Mouse (Mus musculus) lung, postnatal 0 days (tissue): ENCODE measurements at regions not wholly inside any gene's neighbourhood (a gene's known extent, or its start where the extent isn't known, plus 50 kb on each side); places are given as distances from the start of the nearest gene placed in this dataset.

Source experiments
- ATAC-seq: fragments of 200-750 bp; cut with Nextera tagmentation; 2 replicates; pipeline ENCODE4 v1.8.0; 2017; ENCODE audit warnings: moderate library complexity
- DNase-seq: peaks from one replicate; pipeline ENCODE4 v3.0.0-alpha.2; 2016; ENCODE audit warnings: low spot score
- H3K27ac ChIP-seq: fragments of 300-500 bp; sonication (generic); 2 replicates; pipeline ENCODE4 v1.5.1; 2014; ENCODE audit warnings: antibody characterized with exemption, mild to moderate bottlenecking, low read length, mixed read lengths
- H3K27me3 ChIP-seq: fragments of 300-500 bp; sonication (generic); replicated peaks from 2 replicates; pipeline ENCODE4 v1.6.1; 2014; ENCODE audit warnings: low read length, mixed read lengths; ENCODE audit not compliant: insufficient read depth
- H3K36me3 ChIP-seq: fragments of 300-500 bp; sonication (generic); 2 replicates; pipeline ENCODE4 v1.6.1; 2014; ENCODE audit warnings: low read length, mixed read lengths; ENCODE audit not compliant: insufficient read depth
- H3K4me1 ChIP-seq: fragments of 300-500 bp; sonication (generic); 2 replicates; pipeline ENCODE4 v1.6.1; 2014; ENCODE audit warnings: antibody characterized with exemption, low read depth, low read length, mixed read lengths; ENCODE audit not compliant: insufficient read depth
- H3K4me2 ChIP-seq: fragments of 300-500 bp; sonication (generic); replicated peaks from 2 replicates; pipeline ENCODE4 v1.6.1; 2014; ENCODE audit warnings: low read depth, mild to moderate bottlenecking, low read length, moderate library complexity, mixed read lengths
- H3K4me3 ChIP-seq: fragments of 300-500 bp; sonication (generic); 2 replicates; pipeline ENCODE4 v1.5.1; 2014; ENCODE audit warnings: low read depth, low read length
- H3K9ac ChIP-seq: fragments of 300-500 bp; sonication (generic); replicated peaks from 2 replicates; pipeline ENCODE4 v1.6.1; 2014; ENCODE audit warnings: low read depth, mild to moderate bottlenecking
- H3K9me3 ChIP-seq: fragments of 300-500 bp; sonication (generic); 2 replicates; pipeline ENCODE4 v1.6.1; 2016; ENCODE audit warnings: low read length, mixed read lengths
- CTCF ChIP-seq: IDR thresholded peaks from 2 replicates; pipeline ENCODE4 v1.5.1; 2016; ENCODE audit warnings: antibody characterized with exemption, mild to moderate bottlenecking
- EP300 ChIP-seq: IDR thresholded peaks from 2 replicates; pipeline ENCODE4 v1.6.1; 2016; ENCODE audit warnings: antibody characterized with exemption, mild to moderate bottlenecking, control low read depth
- WGBS: fragments of 180-500 bp; shearing (Covaris S2); extraction: QIAGEN DNeasy Blood & Tissue Kit; methylation state at CpG from one replicate; pipeline ENCODE4 v1.1.7; 2014; 5-methylcytosine and 5-hydroxymethylcytosine counted together

GRCm38 (mm10) chr5:43137777-43138176 lies 95.2 kb upstream of the Cpeb2 start:
- no peak for DNase-seq
- H3K9me3 ChIP-seq, result no peaks in the 10 kb centered on the region
- H3K27ac ChIP-seq, result no peak overlapping the region
- no peak for ATAC-seq
- H3K4me2 ChIP-seq, result no peak overlapping the region
- no peak overlapping the region for H3K9ac ChIP-seq
- H3K27me3 ChIP-seq, result no peaks in the 10 kb centered on the region
- no peak overlapping the region for H3K4me3 ChIP-seq
- no peaks in the 10 kb centered on the region for H3K4me1 ChIP-seq
- H3K36me3 ChIP-seq, result no peaks in the 10 kb centered on the region
- WGBS, result 64% methylated on average over 5 of the region's 5 CpGs
- TF ChIP-seq CTCF, result no peak
- TF ChIP-seq EP300, result no peak

GRCm38 (mm10) chr5:43138931-43139486 lies 94.0 kb upstream of the Cpeb2 start:
- DNase-seq, result no peak
- WGBS, result 78% methylated on average over 4 of the region's 4 CpGs
- H3K9me3 ChIP-seq, result no peaks in the 10 kb centered on the region
- no peak overlapping the region for H3K4me3 ChIP-seq
- H3K27me3 ChIP-seq, result no peaks in the 10 kb centered on the region
- no peak overlapping the region for H3K9ac ChIP-seq
- ATAC-seq, result no peak
- TF ChIP-seq CTCF (no peak), EP300 (no peak)
- H3K36me3 ChIP-seq, result no peaks in the 10 kb centered on the region
- H3K4me1 ChIP-seq, result no peaks in the 10 kb centered on the region
- H3K27ac ChIP-seq, result no peak overlapping the region
- no peak overlapping the region for H3K4me2 ChIP-seq

- no peak overlapping the region for H3K4me3 ChIP-seq
- no peak overlapping the region for H3K9ac ChIP-seq
- H3K4me1 ChIP-seq, result no peaks in the 10 kb centered on the region
- ATAC-seq (no peak), DNase-seq (no peak)
- no peaks in the 10 kb centered on the region for H3K36me3 ChIP-seq
- H3K27me3 ChIP-seq, result no peaks in the 10 kb centered on the region
- no peak overlapping the region for H3K27ac ChIP-seq
- H3K4me2 ChIP-seq, result no peak overlapping the region
- TF ChIP-seq EP300, result no peak
- TF ChIP-seq CTCF, result no peak
- H3K9me3 ChIP-seq, result no peaks in the 10 kb centered on the region
- WGBS, result 72% methylated on average over 1 of the region's 1 CpGs
Measured at GRCm38 (mm10) chr5:43139813-43140212, 93.2 kb upstream of the Cpeb2 start.

GRCm38 (mm10) chr5:43145939-43146338 lies 87.0 kb upstream of the Cpeb2 start:
- no peaks in the 10 kb centered on the region for H3K9me3 ChIP-seq
- no peak for TF ChIP-seq EP300
- 81% methylated on average over 6 of the region's 6 CpGs for WGBS
- H3K4me3 ChIP-seq, result no peak overlapping the region
- H3K27ac ChIP-seq, result no peak overlapping the region
- DNase-seq, result no peak
- H3K4me2 ChIP-seq, result no peak overlapping the region
- no peaks in the 10 kb centered on the region for H3K4me1 ChIP-seq
- no peak overlapping the region for H3K9ac ChIP-seq
- no peaks in the 10 kb centered on the region for H3K27me3 ChIP-seq
- no peak for ATAC-seq
- no peaks in the 10 kb centered on the region for H3K36me3 ChIP-seq

- Histone ChIP-seq H3K4me3 (no peak overlapping the region), H3K9ac (no peak overlapping the region), H3K27me3 (no peaks in the 10 kb centered on the region), H3K9me3 (no peaks in the 10 kb centered on the region), H3K4me1 (no peaks in the 10 kb centered on the region), H3K36me3 (no peaks in the 10 kb centered on the region), H3K27ac (no peak overlapping the region), H3K4me2 (no peak overlapping the region)
- DNase-seq (no peak), ATAC-seq (no peak)
- WGBS, result 84% methylated on average over 2 of the region's 2 CpGs
- no peak for TF ChIP-seq EP300
- TF ChIP-seq CTCF, result no peak
Measured at GRCm38 (mm10) chr5:43146928-43147327, 86.0 kb upstream of the Cpeb2 start.

GRCm38 (mm10) chr5:43148486-43148885 lies 84.5 kb upstream of the Cpeb2 start:
- TF ChIP-seq CTCF (no peak), EP300 (no peak)
- WGBS, result 44% methylated on average over 9 of the region's 9 CpGs
- no peaks in the 10 kb centered on the region for H3K27me3 ChIP-seq
- no peak overlapping the region for H3K27ac ChIP-seq
- H3K4me3 ChIP-seq, result no peak overlapping the region
- H3K4me1 ChIP-seq, result no peaks in the 10 kb centered on the region
- DNase-seq, result no peak
- no peaks in the 10 kb centered on the region for H3K9me3 ChIP-seq
- no peak overlapping the region for H3K4me2 ChIP-seq
- ATAC-seq, result no peak
- no peak overlapping the region for H3K9ac ChIP-seq
- H3K36me3 ChIP-seq, result no peaks in the 10 kb centered on the region

- no peak overlapping the region for H3K4me3 ChIP-seq
- ATAC-seq (no peak), DNase-seq (no peak)
- TF ChIP-seq CTCF (no peak), EP300 (no peak)
- no peak overlapping the region for H3K27ac ChIP-seq
- H3K4me1 ChIP-seq, result no peaks in the 10 kb centered on the region
- H3K36me3 ChIP-seq, result no peaks in the 10 kb centered on the region
- H3K9ac ChIP-seq, result no peak overlapping the region
- WGBS, result 36% methylated on average over 4 of the region's 4 CpGs
- no peak overlapping the region for H3K4me2 ChIP-seq
- H3K9me3 ChIP-seq, result no peaks in the 10 kb centered on the region
- H3K27me3 ChIP-seq, result no peaks in the 10 kb centered on the region
Measured at GRCm38 (mm10) chr5:43149559-43149958, 83.4 kb upstream of the Cpeb2 start.
